Comparison of ENCODE assay signal across 12 mouse cellular contexts in the genomic region with DNA sequence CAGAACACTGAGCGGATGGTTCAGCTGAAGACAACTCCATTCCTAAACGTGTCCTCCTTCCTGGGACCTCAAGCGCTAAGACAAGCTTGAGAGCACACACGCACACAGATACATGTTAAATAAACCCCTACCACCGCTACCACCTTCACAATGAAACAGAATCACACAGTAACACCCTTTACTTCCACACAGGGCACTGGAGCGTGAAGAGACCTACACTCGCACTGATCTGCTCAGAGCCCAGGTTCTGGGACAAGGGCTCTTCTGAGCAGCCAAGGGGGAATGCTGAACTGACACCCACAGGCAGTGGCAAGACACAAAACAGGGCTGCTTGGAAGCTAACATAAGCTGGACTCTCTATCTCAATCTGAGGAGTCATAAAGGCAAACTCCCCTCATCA. TPM values are rescaled to one million over a fixed set of nuclear protein-coding genes. Genes with fewer than 3 reads are reported as not detected.
"Had no signal": no experiment of that assay in that cellular context is flagged by ENCODE, and none has a peak within 500 bp of the region (broad histone marks: within the 10 kb centered on the region; RNA-seq: fewer than 3 reads in every experiment).

No protein-coding gene starts in this region.

- H3K4me1 ChIP-seq: liver, embryonic 15.5 days; midbrain, embryonic 13.5 days had no signal

- ATAC-seq: hindbrain, embryonic 16.5 days; inflammation-experienced regulatory T-cells, adult 6 months; lung, postnatal 0 days; midbrain, embryonic 13.5 days had no signal

- H3K27ac ChIP-seq: liver, embryonic 15.5 days; midbrain, embryonic 13.5 days had no signal

- H3K9me3 ChIP-seq: liver, embryonic 15.5 days; midbrain, embryonic 13.5 days had no signal

- H3K9ac ChIP-seq: liver, embryonic 15.5 days; midbrain, embryonic 13.5 days had no signal

- H3K27me3 ChIP-seq: liver, embryonic 15.5 days; midbrain, embryonic 13.5 days had no signal

- H3K4me3 ChIP-seq: liver, embryonic 15.5 days; midbrain, embryonic 13.5 days had no signal

- H3K4me2 ChIP-seq: liver, embryonic 11.5 days; liver, embryonic 15.5 days; midbrain, embryonic 13.5 days had no signal

- DNase-seq: left cerebral cortex, postnatal 4 days; lung, adult 2 months; lung, postnatal 36 days; right cerebral cortex, adult 18-20 months; right cerebral cortex, postnatal 25 days; thymus, postnatal 36 days had no signal

- H3K36me3 ChIP-seq: liver, embryonic 15.5 days; midbrain, embryonic 13.5 days had no signal

RNA-seq across cellular contexts. Expression of gene Ppp1r14a, which starts 23.5 kb away (rescaled TPM):
- polyA plus RNA-seq: inflammation-experienced regulatory T-cells, adult 6 months had no signal
